Mouse (Mus musculus) kidney, embryonic 15.5 days (tissue): Measurements from ENCODE around the gene Ahcy. TPM values are rescaled to one million over a fixed set of nuclear protein-coding genes. Genes with fewer than 3 reads are reported as not detected.

Source experiments
- ATAC-seq: fragments of 200-750 bp; cut with Nextera tagmentation; replicated peaks from 2 replicates; pipeline ENCODE4 v1.8.0; 2017; ENCODE audit warnings: moderate TSS enrichment; ENCODE audit not compliant: low FRiP score
- H3K27ac ChIP-seq: fragments of 300-500 bp; sonication (generic); 2 replicates; pipeline ENCODE4 v1.5.1; 2015; ENCODE audit warnings: mild to moderate bottlenecking, inconsistent platforms
- H3K27me3 ChIP-seq: fragments of 300-500 bp; sonication (generic); 2 replicates; pipeline ENCODE4 v1.6.1; 2015; ENCODE audit warnings: inconsistent platforms
- H3K36me3 ChIP-seq: fragments of 300-500 bp; sonication (generic); 2 replicates; pipeline ENCODE4 v1.6.1; 2015; ENCODE audit warnings: inconsistent platforms
- H3K4me1 ChIP-seq: fragments of 300-500 bp; sonication (generic); 2 replicates; pipeline ENCODE4 v1.6.1; 2015; ENCODE audit warnings: inconsistent platforms
- H3K4me2 ChIP-seq: fragments of 300-500 bp; sonication (generic); 2 replicates; pipeline ENCODE4 v1.6.1; 2015; ENCODE audit warnings: moderate library complexity, mild to moderate bottlenecking, inconsistent platforms
- H3K4me3 ChIP-seq: fragments of 300-500 bp; sonication (generic); replicated peaks from 2 replicates; pipeline ENCODE4 v1.5.1; 2015; ENCODE audit warnings: mild to moderate bottlenecking, inconsistent platforms
- H3K9ac ChIP-seq: fragments of 300-500 bp; sonication (generic); 2 replicates; pipeline ENCODE4 v1.6.1; 2015; ENCODE audit warnings: mild to moderate bottlenecking, inconsistent platforms
- H3K9me3 ChIP-seq: fragments of 300-500 bp; sonication (generic); replicated peaks from 2 replicates; pipeline ENCODE4 v1.6.1; 2016; ENCODE audit warnings: inconsistent platforms
- WGBS: fragments of 180-500 bp; shearing (Covaris S2); methylation state at CpG from one replicate; pipeline ENCODE4 v1.1.7; 2015; ENCODE audit warnings: mixed read lengths; 5-methylcytosine and 5-hydroxymethylcytosine counted together
- polyA plus RNA-seq: library from polyadenylated mRNA; unstranded; fragments of >200 nt; fragmentation: Nextera tagmentation; extraction: Ambion mirVana; gene quantifications from 2 replicates; pipeline ENCODE4 v1.2.1, GENCODE M21; 2015

The Ahcy gene
- polyA plus RNA-seq, 1 experiment from 2014 or later, result 80.4 TPM

DNA sequence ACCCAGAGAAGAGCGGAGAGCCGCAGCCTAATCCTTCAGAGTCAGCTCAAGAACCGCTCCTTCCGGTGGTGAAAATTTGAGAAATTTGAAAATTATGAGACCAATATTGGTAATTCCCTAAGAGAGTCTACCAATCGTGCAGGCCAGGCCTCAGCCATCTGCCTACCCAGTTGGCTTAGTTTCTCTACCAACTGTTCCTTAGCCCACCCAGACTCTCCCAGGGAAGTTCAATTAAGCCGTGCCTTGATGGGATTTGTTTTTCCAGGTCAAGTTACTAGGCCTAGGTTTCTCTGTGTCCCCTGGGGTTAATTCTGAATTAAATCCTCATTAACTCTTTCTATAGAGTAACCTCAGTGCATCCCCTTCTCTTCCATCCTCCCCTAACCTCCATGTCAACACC, 61.3 kb downstream of the Ahcy start:
- Histone ChIP-seq H3K4me1 (0 out of 2 replicates have a peak, but pooled peaks cover 4% of the 10 kb centered on the region), H3K9me3 (no peaks in the 10 kb centered on the region), H3K9ac (no peak overlapping the region), H3K4me2 (no peak overlapping the region), H3K4me3 (no peak overlapping the region), H3K36me3 (no peaks in the 10 kb centered on the region), H3K27ac (no peak overlapping the region), H3K27me3 (peaks cover 3% of the 10 kb centered on the region; the same call in 1 of the 2 replicates)
- no peak for ATAC-seq
- 75% methylated on average over 6 of the region's 6 CpGs for WGBS

DNA sequence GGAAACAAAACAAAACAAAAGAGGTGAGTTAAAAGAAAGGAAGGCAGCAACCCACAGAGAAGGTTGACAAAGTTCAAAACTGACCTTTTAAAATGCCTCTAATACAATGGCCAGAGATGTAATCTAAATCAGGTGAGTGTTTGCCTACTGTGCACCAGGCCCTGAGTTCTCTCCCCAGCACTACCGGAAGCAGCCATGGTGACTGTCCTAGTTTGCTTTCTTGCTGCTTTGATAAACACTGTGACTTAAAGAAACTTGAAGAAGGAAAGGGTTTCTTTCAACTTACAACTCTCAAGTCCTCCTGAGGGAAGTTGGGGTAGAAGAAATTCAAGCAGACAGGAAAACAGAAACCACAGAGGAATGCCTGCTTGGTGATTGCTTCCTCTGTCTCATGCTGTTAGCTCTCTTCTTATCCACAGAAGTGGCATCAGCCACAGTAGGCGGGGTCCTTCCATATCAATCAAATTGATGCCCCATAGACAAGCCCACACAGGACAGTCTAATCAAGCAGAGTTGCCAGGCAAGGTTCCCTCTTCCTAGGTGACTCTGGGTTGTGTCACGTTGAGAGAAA, 63.1 kb downstream of the Ahcy start:
- no peaks in the 10 kb centered on the region for H3K36me3 ChIP-seq
- no peaks in the 10 kb centered on the region for H3K9me3 ChIP-seq
- WGBS, result 45% methylated on average over 3 of the region's 3 CpGs

More for the DNA sequence above, 63.1 kb downstream of the Ahcy start:
- no peak overlapping the region for H3K27ac ChIP-seq
- H3K9ac ChIP-seq, result no peak overlapping the region
- no peak for ATAC-seq
- H3K27me3 ChIP-seq, result peaks cover 3% of the 10 kb centered on the region; the same call in 1 of the 2 replicates
- no peak overlapping the region for H3K4me3 ChIP-seq
- 0 out of 2 replicates have a peak, but pooled peaks cover 4% of the 10 kb centered on the region for H3K4me1 ChIP-seq
- H3K4me2 ChIP-seq, result no peak overlapping the region

Other genes starting within 250 kb of the Ahcy start
- gene Eif2s2, start 181.6 kb downstream of the Ahcy start, polyA plus RNA-seq, result 93.7 and 97.8 TPM in 2 replicates
- 1.5 and 2.0 TPM in 2 replicates for gene Gm14226, start 56.2 kb downstream of the Ahcy start, polyA plus RNA-seq
- gene Itch, start 59.0 kb upstream of the Ahcy start, polyA plus RNA-seq, result 60.9 and 63.1 TPM in 2 replicates
- 371 and 388 TPM in 2 replicates for gene Dynlrb1, start 162.0 kb upstream of the Ahcy start, polyA plus RNA-seq
- 136 and 154 TPM in 2 replicates for gene Map1lc3a, start 201.8 kb upstream of the Ahcy start, polyA plus RNA-seq